Mouse (Mus musculus) forebrain, postnatal 0 days (tissue): ENCODE measurements around the gene Rnf181. TPM values are rescaled to one million over a fixed set of nuclear protein-coding genes. Genes with fewer than 3 reads are reported as not detected.

Source experiments
- ATAC-seq: fragments of 200-750 bp; cut with Nextera tagmentation; 2 replicates; pipeline ENCODE4 v1.8.0; 2017; ENCODE audit warnings: mild to moderate bottlenecking, moderate library complexity
- DNase-seq: peaks from one replicate; pipeline ENCODE4 v3.0.0-alpha.2; 2015
- H3K27ac ChIP-seq: fragments of 300-500 bp; sonication (generic); 2 replicates; pipeline ENCODE4 v1.5.1; 2014; ENCODE audit warnings: low read depth, mild to moderate bottlenecking, antibody characterized with exemption, low read length, moderate library complexity, mixed read lengths
- H3K27me3 ChIP-seq: fragments of 300-500 bp; sonication (generic); 2 replicates; pipeline ENCODE4 v1.6.1; 2014; ENCODE audit warnings: mild to moderate bottlenecking, low read length, mixed read lengths; ENCODE audit not compliant: insufficient read depth
- H3K36me3 ChIP-seq: fragments of 300-500 bp; sonication (generic); 2 replicates; pipeline ENCODE4 v1.6.1; 2014; ENCODE audit warnings: mild to moderate bottlenecking, moderate library complexity; ENCODE audit not compliant: insufficient read depth
- H3K4me1 ChIP-seq: fragments of 300-500 bp; sonication (generic); 2 replicates; pipeline ENCODE4 v1.6.1; 2014; ENCODE audit warnings: antibody characterized with exemption; ENCODE audit not compliant: insufficient read depth
- H3K4me2 ChIP-seq: fragments of 300-500 bp; sonication (generic); 2 replicates; pipeline ENCODE4 v1.6.1; 2014; ENCODE audit warnings: low read depth, mild to moderate bottlenecking, moderate library complexity
- H3K4me3 ChIP-seq: fragments of 300-500 bp; sonication (generic); 2 replicates; pipeline ENCODE4 v1.5.1; 2014; ENCODE audit warnings: low read depth, low read length, mixed read lengths
- H3K9ac ChIP-seq: fragments of 300-500 bp; sonication (generic); 2 replicates; pipeline ENCODE4 v1.6.1; 2014; ENCODE audit warnings: mild to moderate bottlenecking
- H3K9me3 ChIP-seq: fragments of 300-500 bp; sonication (generic); 2 replicates; pipeline ENCODE4 v1.6.1; 2016; ENCODE audit warnings: low read length
- CTCF ChIP-seq: sonication (generic); IDR thresholded peaks from 2 replicates; pipeline ENCODE4 v1.5.1; 2016; ENCODE audit warnings: antibody characterized with exemption, control low read depth, low read depth
- WGBS: fragments of 180-500 bp; shearing (Covaris S2); extraction: QIAGEN DNeasy Blood & Tissue Kit; methylation state at CpG from one replicate; pipeline ENCODE4 v1.1.7; 2014; 5-methylcytosine and 5-hydroxymethylcytosine counted together
- polyA plus RNA-seq: library from polyadenylated mRNA; unstranded; fragments of >200 nt; fragmentation: Nextera tagmentation; extraction: Ambion mirVana; gene quantifications from 2 replicates; pipeline ENCODE4 v1.2.1, GENCODE M21; 2015
- total RNA-seq: library from RNA; depleted of rRNA; stranded (reverse); fragments of >200 nt; gene quantifications from 2 replicates; pipeline ENCODE4 v1.2.3, GENCODE M21; 2014; rRNA removed

Gene Rnf181
- total and polyA plus RNA-seq, 2 experiments from 2014 or later: 76.3 to 117 TPM

GRCm38 (mm10) chr6:72315384-72315783 is 51.4 kb downstream of the Rnf181 start:
- Histone ChIP-seq H3K4me2 (no peak overlapping the region), H3K9me3 (no peaks in the 10 kb centered on the region), H3K4me1 (no peaks in the 10 kb centered on the region), H3K9ac (no peak overlapping the region), H3K36me3 (peaks cover 41% of the 10 kb centered on the region), H3K27me3 (no peaks in the 10 kb centered on the region), H3K4me3 (no peak overlapping the region), H3K27ac (no peak overlapping the region)
- ATAC-seq: no peak
- WGBS: 88% methylated on average over 2 of the region's 2 CpGs
- DNase-seq: no peak
- no peak for TF ChIP-seq CTCF

GRCm38 (mm10) chr6:72313124-72313867 is 53.5 kb downstream of the Rnf181 start:
- H3K4me2 ChIP-seq: no peak overlapping the region
- no peaks in the 10 kb centered on the region for H3K27me3 ChIP-seq
- no peaks in the 10 kb centered on the region for H3K9me3 ChIP-seq
- H3K36me3 ChIP-seq: peaks cover 21% of the 10 kb centered on the region
- no peak for DNase-seq
- ATAC-seq: no peak
- H3K4me3 ChIP-seq: no peak overlapping the region
- no peak overlapping the region for H3K9ac ChIP-seq
- no peaks in the 10 kb centered on the region for H3K4me1 ChIP-seq
- no peak for TF ChIP-seq CTCF
- H3K27ac ChIP-seq: no peak overlapping the region
- 89% methylated on average over 11 of the region's 11 CpGs for WGBS

- H3K9me3 ChIP-seq: no peaks in the 10 kb centered on the region
- H3K36me3 ChIP-seq: peaks cover 12% of the 10 kb centered on the region
- no peak overlapping the region for H3K27ac ChIP-seq
- no peak overlapping the region for H3K4me2 ChIP-seq
- 92% methylated on average over 3 of the region's 3 CpGs for WGBS
- no peaks in the 10 kb centered on the region for H3K4me1 ChIP-seq
- no peak for TF ChIP-seq CTCF
- H3K27me3 ChIP-seq: no peaks in the 10 kb centered on the region
- DNase-seq (no peak), ATAC-seq (no peak)
- no peak overlapping the region for H3K9ac ChIP-seq
- no peak overlapping the region for H3K4me3 ChIP-seq
Observed at GRCm38 (mm10) chr6:72312198-72312597, 54.6 kb downstream of the Rnf181 start.

Other genes starting within 250 kb of the Rnf181 start
- gene Atoh8, start 131.4 kb downstream of the Rnf181 start, total RNA-seq: 2.6 and 6.9 TPM in 2 replicates
- 3.9 TPM in 2 replicates for gene Atoh8, start 131.4 kb downstream of the Rnf181 start, polyA plus RNA-seq
- not detected in 2 replicates for gene Sftpb, start 62.3 kb downstream of the Rnf181 start, total RNA-seq
- 0.16 and 0.21 TPM in 2 replicates for gene Sftpb, start 62.3 kb downstream of the Rnf181 start, polyA plus RNA-seq
- gene Usp39, start 21.8 kb downstream of the Rnf181 start, total RNA-seq: 52.6 and 52.7 TPM in 2 replicates
- 39.0 and 42.8 TPM in 2 replicates for gene Usp39, start 21.8 kb downstream of the Rnf181 start, polyA plus RNA-seq
- gene 0610030E20Rik, start 19.6 kb downstream of the Rnf181 start, total RNA-seq: 6.5 and 10.9 TPM in 2 replicates
- 9.7 and 15.4 TPM in 2 replicates for gene 0610030E20Rik, start 19.6 kb downstream of the Rnf181 start, polyA plus RNA-seq
- gene Tmem150a, start 11.5 kb downstream of the Rnf181 start, total RNA-seq: 22.9 and 24.3 TPM in 2 replicates
- gene Tmem150a, start 11.5 kb downstream of the Rnf181 start, polyA plus RNA-seq: 17.2 and 17.5 TPM in 2 replicates
- gene Vamp5, start 13.5 kb upstream of the Rnf181 start, total RNA-seq: 12.7 and 17.1 TPM in 2 replicates
- 11.6 and 13.1 TPM in 2 replicates for gene Vamp5, start 13.5 kb upstream of the Rnf181 start, polyA plus RNA-seq
- 10.3 and 11.8 TPM in 2 replicates for gene Vamp8, start 23.7 kb upstream of the Rnf181 start, total RNA-seq
- 21.3 and 27.1 TPM in 2 replicates for gene Vamp8, start 23.7 kb upstream of the Rnf181 start, polyA plus RNA-seq
- 11.9 and 25.3 TPM in 2 replicates for gene Ggcx, start 47.4 kb upstream of the Rnf181 start, total RNA-seq
- gene Ggcx, start 47.4 kb upstream of the Rnf181 start, polyA plus RNA-seq: 7.5 and 9.9 TPM in 2 replicates
- 125 and 145 TPM in 2 replicates for gene Mat2a, start 72.6 kb upstream of the Rnf181 start, total RNA-seq
- gene Mat2a, start 72.6 kb upstream of the Rnf181 start, polyA plus RNA-seq: 222 and 246 TPM in 2 replicates
- 0.24 and 0.38 TPM in 2 replicates for gene Sh2d6, start 154.8 kb upstream of the Rnf181 start, total RNA-seq
- gene Sh2d6, start 154.8 kb upstream of the Rnf181 start, polyA plus RNA-seq: 0.21 and 0.47 TPM in 2 replicates
- gene Capg, start 177.4 kb upstream of the Rnf181 start, total RNA-seq: 6.7 and 8.9 TPM in 2 replicates
- 7.1 and 7.6 TPM in 2 replicates for gene Capg, start 177.4 kb upstream of the Rnf181 start, polyA plus RNA-seq
- 12.8 and 13.1 TPM in 2 replicates for gene Elmod3, start 231.5 kb upstream of the Rnf181 start, total RNA-seq
- gene Elmod3, start 231.5 kb upstream of the Rnf181 start, polyA plus RNA-seq: 16.5 and 18.3 TPM in 2 replicates
- 3.2 and 7.5 TPM in 2 replicates for gene Retsat, start 231.5 kb upstream of the Rnf181 start, total RNA-seq
- gene Retsat, start 231.5 kb upstream of the Rnf181 start, polyA plus RNA-seq: 6.2 and 7.2 TPM in 2 replicates